Mouse (Mus musculus): ENCODE data around the gene Camkmt. TPM values are rescaled to one million over a fixed set of nuclear protein-coding genes. Genes with fewer than 3 reads are reported as not detected.

The Camkmt gene
- polyA plus RNA-seq, 1 experiment from 2014 or later: 12.1 TPM

DNA sequence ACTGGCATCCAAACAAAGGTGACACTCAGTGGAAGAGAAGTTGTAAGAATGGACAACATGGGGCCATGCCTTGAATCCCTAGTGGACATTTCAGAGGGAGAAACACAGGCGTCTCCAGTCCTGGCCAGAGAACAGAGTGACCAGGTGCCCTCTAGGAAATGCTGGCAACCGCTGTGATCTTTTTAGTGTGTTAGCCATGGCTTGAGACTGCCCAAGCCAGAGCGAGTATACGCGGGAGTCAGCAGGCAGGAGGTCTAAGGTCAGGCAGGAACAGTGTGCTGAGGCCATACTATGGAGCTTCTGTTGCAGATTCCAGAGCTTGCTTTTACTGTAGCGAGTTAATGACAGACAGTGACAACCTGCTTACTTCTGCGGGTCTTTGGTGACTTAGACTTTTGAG is 270.7 kb downstream of the Camkmt start:
- DNase-seq (ENCODE audit: low spot score): no peak
- Histone ChIP-seq H3K27me3 (ENCODE audit: low read depth, poor library complexity, severe bottlenecking) (0 out of 2 replicates have a peak, but pooled peaks cover 1% of the 10 kb centered on the region), H3K4me1 (peaks cover 13% of the 10 kb centered on the region), H3K36me3 (no peaks in the 10 kb centered on the region), H3K27ac (replicated peaks) (no peak overlapping the region), H3K4me3 (no peak overlapping the region), H3K9me3 (replicated peaks) (0 out of 2 replicates have a peak, but pooled peaks cover 2% of the 10 kb centered on the region)
- 88% methylated on average over 7 of the region's 7 CpGs for WGBS

DNA sequence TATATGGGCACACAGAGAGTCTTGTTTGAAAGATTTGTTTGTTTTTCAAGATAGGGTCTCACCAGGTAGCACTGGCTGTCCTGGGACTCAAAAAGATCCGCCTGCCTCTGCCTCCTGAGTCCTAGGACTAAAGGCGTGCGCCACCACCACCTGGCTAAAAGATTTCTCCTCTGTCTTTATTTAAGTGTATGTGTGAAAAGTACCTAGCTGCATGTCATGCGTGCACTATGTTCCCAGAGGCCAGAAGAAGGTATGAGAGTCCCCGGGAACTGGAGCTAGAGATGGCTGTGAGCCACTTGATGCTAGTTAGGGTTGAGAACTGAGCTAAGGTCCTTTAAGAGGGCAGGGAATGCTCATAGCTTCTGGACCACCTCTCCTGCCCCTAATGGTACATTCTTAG is 277.0 kb downstream of the Camkmt start:
- 95% methylated on average over 5 of the region's 5 CpGs for WGBS
- Histone ChIP-seq H3K4me1 (peaks cover 21% of the 10 kb centered on the region), H3K27ac (replicated peaks) (no peak overlapping the region), H3K27me3 (ENCODE audit: low read depth, poor library complexity, severe bottlenecking) (peaks cover 32% of the 10 kb centered on the region), H3K36me3 (no peaks in the 10 kb centered on the region), H3K9me3 (replicated peaks) (no peaks in the 10 kb centered on the region), H3K4me3 (no peak overlapping the region)
- no peak for DNase-seq (ENCODE audit: low spot score)

DNA sequence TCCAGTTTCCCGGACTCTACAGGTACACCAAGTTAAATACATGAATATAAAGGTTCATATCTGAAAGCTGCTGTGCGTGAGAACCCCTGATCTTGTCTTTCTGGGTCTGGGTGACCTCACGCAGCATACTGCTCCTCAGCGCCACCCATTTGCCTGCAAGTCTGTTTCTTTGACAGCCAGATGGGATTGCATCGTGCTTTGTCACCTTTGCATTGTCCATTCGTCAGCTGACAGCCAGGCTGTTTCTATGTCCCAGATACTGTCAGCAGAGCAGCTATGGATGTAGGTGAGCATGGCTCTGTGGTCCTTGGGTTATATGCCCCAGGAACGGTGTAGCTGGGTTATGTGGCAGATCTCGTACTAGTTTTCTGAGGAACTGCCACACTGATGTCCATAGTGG is 278.4 kb downstream of the Camkmt start:
- Histone ChIP-seq H3K27me3 (ENCODE audit: low read depth, poor library complexity, severe bottlenecking) (peaks cover 46% of the 10 kb centered on the region), H3K9me3 (replicated peaks) (no peaks in the 10 kb centered on the region), H3K4me1 (peaks cover 16% of the 10 kb centered on the region), H3K36me3 (no peaks in the 10 kb centered on the region), H3K4me3 (no peak overlapping the region), H3K27ac (replicated peaks) (no peak overlapping the region)
- no peak for DNase-seq (ENCODE audit: low spot score)
- WGBS: 84% methylated on average over 8 of the region's 8 CpGs

DNA sequence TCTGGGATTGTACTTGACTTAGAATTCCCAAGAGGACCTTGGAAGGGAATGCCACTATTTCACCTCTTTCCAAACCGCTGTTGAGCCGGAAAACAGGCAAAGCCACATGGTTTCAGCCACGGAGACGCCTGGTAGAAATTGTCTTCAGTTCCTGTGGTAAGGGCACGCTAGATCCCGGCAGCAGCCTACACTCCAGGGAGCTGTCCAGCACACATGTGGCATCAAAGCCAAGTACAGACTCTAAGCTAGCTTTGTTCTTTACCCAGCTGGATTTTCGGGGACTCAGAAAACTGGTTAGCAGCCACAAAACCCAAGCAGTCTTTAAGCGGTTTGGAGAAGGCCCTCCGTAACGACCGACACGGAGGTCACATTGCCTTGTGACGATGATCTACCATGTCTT is 281.7 kb downstream of the Camkmt start:
- H3K27me3 ChIP-seq (ENCODE audit: low read depth, poor library complexity, severe bottlenecking): peaks cover 51% of the 10 kb centered on the region
- peaks cover 10% of the 10 kb centered on the region for H3K4me1 ChIP-seq
- H3K36me3 ChIP-seq: no peaks in the 10 kb centered on the region
- H3K27ac ChIP-seq (replicated peaks): no peak overlapping the region
- no peak overlapping the region for H3K4me3 ChIP-seq
- no peak for DNase-seq (ENCODE audit: low spot score)
- 87% methylated on average over 13 of the region's 13 CpGs for WGBS
- no peaks in the 10 kb centered on the region for H3K9me3 ChIP-seq (replicated peaks)

DNA sequence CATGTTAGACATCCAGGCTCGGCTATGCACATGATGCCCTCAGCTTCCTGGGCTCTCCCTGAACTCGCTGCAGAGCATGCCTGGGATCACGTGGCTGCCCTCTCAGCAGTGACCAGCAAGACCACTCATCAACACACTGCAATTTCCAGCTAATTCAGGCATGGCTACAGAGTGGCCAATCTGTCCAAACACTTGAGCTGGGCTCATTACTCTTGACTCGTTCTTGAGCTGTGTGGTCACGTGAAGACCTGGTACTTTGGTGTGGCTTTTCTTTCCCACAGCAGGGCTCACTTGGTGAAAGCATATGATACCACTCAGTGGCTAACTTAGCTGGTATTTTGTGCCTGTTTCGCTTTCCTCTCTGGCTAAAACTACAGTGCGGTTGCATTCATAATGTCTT is 282.2 kb downstream of the Camkmt start:
- Histone ChIP-seq H3K4me3 (no peak overlapping the region), H3K4me1 (peaks cover 10% of the 10 kb centered on the region), H3K27ac (replicated peaks) (no peak overlapping the region), H3K9me3 (replicated peaks) (no peaks in the 10 kb centered on the region), H3K27me3 (ENCODE audit: low read depth, poor library complexity, severe bottlenecking) (peaks cover 51% of the 10 kb centered on the region), H3K36me3 (no peaks in the 10 kb centered on the region)
- DNase-seq (ENCODE audit: low spot score): no peak
- WGBS: 93% methylated on average over 7 of the region's 7 CpGs

DNA sequence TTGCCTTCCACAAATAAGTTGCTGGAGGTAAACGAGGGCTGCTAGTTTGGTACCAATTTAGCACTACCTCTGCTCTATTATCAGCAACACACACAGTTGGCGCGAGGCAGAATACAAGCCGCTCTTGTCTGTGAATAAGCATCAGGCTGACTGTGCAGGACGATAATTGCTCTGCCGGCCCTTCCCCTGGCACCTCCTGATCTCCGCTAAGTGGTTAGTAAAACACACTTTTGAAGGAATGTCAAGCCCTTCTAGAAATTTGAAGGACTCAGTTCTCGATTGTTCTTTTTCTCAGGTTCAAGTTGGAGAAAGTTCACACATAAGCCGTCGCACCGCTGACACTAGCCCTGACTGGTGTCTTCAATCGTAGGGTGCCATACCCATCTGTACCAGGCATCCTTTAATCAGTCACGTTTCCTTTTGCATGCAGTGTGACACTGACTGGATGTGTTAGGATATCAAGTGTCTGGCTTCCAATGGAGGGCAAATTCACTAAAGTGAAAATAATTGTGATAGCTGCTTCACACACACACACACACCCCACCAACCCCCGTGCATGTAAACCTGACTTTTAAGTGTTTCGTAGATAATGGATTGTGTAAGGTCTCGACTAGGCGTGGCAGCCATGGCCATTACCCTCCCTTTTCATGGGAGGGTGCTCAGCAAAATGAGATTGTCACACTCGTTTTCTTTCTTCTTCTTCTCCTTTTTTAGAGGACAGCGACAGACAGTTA is 283.9 kb downstream of the Camkmt start:
- Histone ChIP-seq H3K4me1 (peaks cover 10% of the 10 kb centered on the region), H3K27ac (replicated peaks) (no peak overlapping the region), H3K4me3 (no peak overlapping the region), H3K27me3 (ENCODE audit: low read depth, poor library complexity, severe bottlenecking) (peaks cover 36% of the 10 kb centered on the region), H3K9me3 (replicated peaks) (no peaks in the 10 kb centered on the region), H3K36me3 (no peaks in the 10 kb centered on the region)
- DNase-seq (ENCODE audit: low spot score): no peak
- 80% methylated on average over 19 of the region's 19 CpGs for WGBS

DNA sequence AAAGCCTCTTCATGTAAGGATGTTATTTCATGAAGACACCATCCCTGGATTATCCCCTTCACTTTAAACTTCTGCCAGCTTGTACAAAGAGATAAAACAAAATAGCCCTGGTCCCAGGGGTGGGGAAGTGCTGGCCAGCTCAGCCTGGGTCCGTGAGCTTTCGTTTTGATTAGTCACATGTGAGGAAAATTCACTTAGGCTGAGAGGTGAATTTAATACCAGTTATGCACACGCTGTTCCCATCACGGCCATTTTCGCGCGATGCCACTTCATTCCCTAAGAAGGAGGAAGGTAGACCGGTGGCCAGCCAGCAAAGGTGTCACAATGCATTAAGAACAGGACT is 284.5 kb downstream of the Camkmt start:
- H3K27me3 ChIP-seq (ENCODE audit: low read depth, poor library complexity, severe bottlenecking): peaks cover 40% of the 10 kb centered on the region
- H3K36me3 ChIP-seq: no peaks in the 10 kb centered on the region
- no peak overlapping the region for H3K4me3 ChIP-seq
- H3K27ac ChIP-seq (replicated peaks): no peak overlapping the region
- WGBS: 73% methylated on average over 8 of the region's 8 CpGs
- DNase-seq (ENCODE audit: low spot score): no peak
- no peaks in the 10 kb centered on the region for H3K9me3 ChIP-seq (replicated peaks)
- peaks cover 10% of the 10 kb centered on the region for H3K4me1 ChIP-seq

DNA sequence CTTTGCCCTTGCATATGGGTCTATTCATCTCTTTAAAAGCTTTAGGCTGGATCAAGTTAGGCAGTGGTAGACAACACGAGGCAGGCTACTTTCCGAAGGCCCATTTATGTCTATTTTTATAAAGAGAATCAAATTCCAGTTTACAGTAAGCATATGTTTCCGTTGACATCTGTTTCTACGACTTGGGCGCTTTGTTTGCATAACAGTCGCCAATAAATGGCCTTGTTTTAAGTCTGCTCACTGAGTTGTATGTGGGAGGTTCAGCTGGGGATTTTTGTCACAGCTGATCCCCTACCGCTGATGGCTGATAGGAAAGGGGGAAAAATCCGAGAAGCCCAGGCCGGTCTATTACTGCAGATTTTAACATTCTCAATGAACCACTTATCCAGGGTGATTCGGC is 285.2 kb downstream of the Camkmt start:
- peaks cover 40% of the 10 kb centered on the region for H3K27me3 ChIP-seq (ENCODE audit: low read depth, poor library complexity, severe bottlenecking)
- H3K36me3 ChIP-seq: no peaks in the 10 kb centered on the region
- H3K27ac ChIP-seq (replicated peaks): no peak overlapping the region
- no peak overlapping the region for H3K4me3 ChIP-seq
- H3K9me3 ChIP-seq (replicated peaks): no peaks in the 10 kb centered on the region
- WGBS: 75% methylated on average over 10 of the region's 10 CpGs
- DNase-seq (ENCODE audit: low spot score): no peak
- H3K4me1 ChIP-seq: peaks cover 10% of the 10 kb centered on the region

DNA sequence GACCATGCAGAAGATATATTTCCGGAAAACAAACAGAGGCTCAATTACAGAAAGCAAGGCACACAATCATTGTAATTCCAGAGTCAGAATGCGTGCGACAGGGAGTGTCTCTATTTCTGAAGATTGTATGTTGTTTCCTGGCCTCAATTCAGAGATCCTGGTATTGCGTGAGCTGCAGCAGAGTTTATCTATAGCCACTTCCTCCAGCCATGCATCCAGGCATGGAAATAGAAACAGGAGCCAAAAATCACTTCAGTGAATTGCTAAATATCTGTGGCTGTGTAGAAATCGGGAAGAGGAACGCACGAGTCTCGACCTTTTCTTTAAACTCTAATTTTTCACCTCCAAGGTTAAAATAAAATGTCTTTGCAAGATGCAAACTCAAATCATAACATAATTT is 287.1 kb downstream of the Camkmt start:
- Histone ChIP-seq H3K36me3 (no peaks in the 10 kb centered on the region), H3K27me3 (ENCODE audit: low read depth, poor library complexity, severe bottlenecking) (peaks cover 28% of the 10 kb centered on the region), H3K27ac (replicated peaks) (no peak overlapping the region), H3K4me1 (peaks cover 10% of the 10 kb centered on the region), H3K9me3 (replicated peaks) (no peaks in the 10 kb centered on the region), H3K4me3 (no peak overlapping the region)
- WGBS: 94% methylated on average over 8 of the region's 8 CpGs
- no peak for DNase-seq (ENCODE audit: low spot score)

DNA sequence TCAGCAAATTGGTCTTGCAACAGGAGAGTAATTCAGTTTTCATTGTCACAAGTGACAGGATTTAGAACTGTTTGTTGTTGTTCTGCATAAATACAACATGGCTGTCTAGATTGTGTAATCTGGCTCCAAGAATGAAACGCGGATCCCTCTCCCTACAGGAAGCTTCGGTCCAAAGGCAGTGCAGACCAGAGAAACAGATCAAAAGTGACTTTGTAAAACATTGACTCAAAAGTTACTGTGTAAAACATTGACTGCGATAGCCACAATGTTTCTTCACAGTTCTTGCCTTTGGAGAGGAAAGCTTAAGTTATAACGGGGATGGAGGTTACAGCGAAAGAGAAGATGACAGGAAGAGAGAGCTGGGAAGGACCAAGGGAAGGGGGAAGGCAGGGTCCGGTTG is 288.7 kb downstream of the Camkmt start:
- peaks cover 13% of the 10 kb centered on the region; the same call in 1 of the 2 replicates for H3K27me3 ChIP-seq (ENCODE audit: low read depth, poor library complexity, severe bottlenecking)
- no peak overlapping the region for H3K27ac ChIP-seq (replicated peaks)
- DNase-seq (ENCODE audit: low spot score): no peak
- H3K36me3 ChIP-seq: no peaks in the 10 kb centered on the region
- peaks cover 10% of the 10 kb centered on the region for H3K4me1 ChIP-seq
- H3K9me3 ChIP-seq (replicated peaks): no peaks in the 10 kb centered on the region
- WGBS: 93% methylated on average over 7 of the region's 7 CpGs
- H3K4me3 ChIP-seq: no peak overlapping the region

DNA sequence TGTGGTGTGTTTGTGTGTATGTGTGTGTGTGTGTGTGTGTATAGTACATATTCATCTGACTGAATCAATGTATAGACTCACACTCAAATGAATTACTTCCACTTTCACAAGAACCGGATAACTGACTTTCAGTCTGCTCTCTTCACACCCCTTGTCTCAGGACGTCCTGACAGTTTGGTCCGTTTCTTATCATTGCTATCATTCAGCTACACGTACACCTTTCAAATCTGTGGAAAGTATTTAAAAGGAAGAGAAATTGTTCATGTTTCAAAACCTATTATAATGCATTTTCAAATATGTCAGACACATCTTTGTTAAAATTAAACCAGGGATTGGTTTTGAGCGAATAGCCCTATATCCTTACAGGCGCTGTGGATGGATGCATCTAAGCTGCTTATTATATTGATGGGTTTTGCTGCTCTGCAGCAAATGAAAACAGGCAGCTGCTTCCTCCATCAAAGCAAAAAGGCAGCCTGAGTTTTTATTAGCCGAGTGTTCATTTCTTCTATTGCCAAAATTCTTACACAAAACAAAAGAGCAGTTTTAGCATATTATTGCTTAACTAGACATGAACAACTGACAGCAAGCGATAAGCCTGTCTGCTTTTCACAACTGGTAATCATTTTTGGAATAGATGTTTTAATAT is 291.3 kb downstream of the Camkmt start:
- H3K27ac ChIP-seq (replicated peaks): no peak overlapping the region
- DNase-seq (ENCODE audit: low spot score): no peak
- peaks cover 25% of the 10 kb centered on the region; the same call in 1 of the 2 replicates for H3K27me3 ChIP-seq (ENCODE audit: low read depth, poor library complexity, severe bottlenecking)
- H3K9me3 ChIP-seq (replicated peaks): no peaks in the 10 kb centered on the region
- WGBS: 92% methylated on average over 8 of the region's 8 CpGs
- H3K4me1 ChIP-seq: no peaks in the 10 kb centered on the region; the same call in 1 of the 2 replicates
- no peak overlapping the region for H3K4me3 ChIP-seq
- H3K36me3 ChIP-seq: no peaks in the 10 kb centered on the region

DNA sequence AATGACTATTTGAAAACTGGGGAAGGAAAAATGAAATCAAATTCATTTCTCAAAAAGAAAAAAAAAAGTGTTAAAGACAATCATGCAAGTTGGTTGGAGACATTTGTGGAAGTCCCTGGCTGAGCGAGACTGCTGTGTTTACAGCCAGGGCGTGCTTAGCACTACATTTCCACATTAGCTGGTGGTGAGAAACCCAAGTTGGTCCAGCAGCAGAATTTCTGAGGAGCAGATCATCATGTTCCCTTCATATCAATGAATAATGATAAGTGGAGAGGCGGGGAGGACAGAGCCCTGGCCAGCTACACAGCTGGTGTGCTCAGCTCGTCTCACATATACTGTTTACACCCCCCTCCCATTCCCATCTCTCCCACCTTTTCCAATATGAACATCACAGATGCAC is 292.0 kb downstream of the Camkmt start:
- Histone ChIP-seq H3K9me3 (replicated peaks) (no peaks in the 10 kb centered on the region), H3K4me3 (no peak overlapping the region), H3K36me3 (no peaks in the 10 kb centered on the region), H3K4me1 (no peaks in the 10 kb centered on the region; the same call in 1 of the 2 replicates), H3K27me3 (ENCODE audit: low read depth, poor library complexity, severe bottlenecking) (peaks cover 29% of the 10 kb centered on the region; the same call in 1 of the 2 replicates), H3K27ac (replicated peaks) (no peak overlapping the region)
- no peak for DNase-seq (ENCODE audit: low spot score)
- 81% methylated on average over 4 of the region's 4 CpGs for WGBS

DNA sequence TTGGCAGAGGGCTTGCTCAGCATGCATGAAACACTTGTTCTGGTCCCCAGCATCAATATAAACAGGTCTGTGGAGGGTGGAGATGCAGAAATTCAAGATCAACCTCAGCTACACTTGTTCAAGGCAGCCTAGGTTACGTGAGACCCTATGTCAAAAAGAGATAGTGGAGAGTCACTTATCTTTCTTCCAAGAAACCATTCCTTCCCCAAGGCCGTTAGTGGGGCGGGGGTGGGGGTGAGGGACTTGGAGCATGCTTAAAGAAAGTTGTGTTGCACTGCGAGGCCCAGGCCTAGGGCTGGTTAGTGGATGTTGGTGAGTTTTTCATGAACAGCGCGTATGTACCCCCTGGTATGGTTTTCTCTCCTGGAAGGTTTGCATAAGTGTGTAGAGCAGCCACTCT is 292.6 kb downstream of the Camkmt start:
- Histone ChIP-seq H3K4me1 (no peaks in the 10 kb centered on the region; the same call in 1 of the 2 replicates), H3K4me3 (no peak overlapping the region), H3K27ac (replicated peaks) (no peak overlapping the region), H3K27me3 (ENCODE audit: low read depth, poor library complexity, severe bottlenecking) (peaks cover 34% of the 10 kb centered on the region; the same call in 1 of the 2 replicates), H3K36me3 (no peaks in the 10 kb centered on the region), H3K9me3 (replicated peaks) (no peaks in the 10 kb centered on the region)
- WGBS: 82% methylated on average over 6 of the region's 6 CpGs
- no peak for DNase-seq (ENCODE audit: low spot score)
